Mouse (Mus musculus) naive thymus-derived CD4-positive, alpha-beta T cell, adult 2 months (primary cell): ENCODE data around the gene Ppp4r3a.
"Not testable (repeated sequence)": the region's sequence is repeated elsewhere in the genome, so short reads cannot be mapped to it uniquely, and the experiment has no call there.

ENCODE experiments used
- DNase-seq: peaks from one replicate; pipeline ENCODE4 v3.0.0-alpha.2; 2011; ENCODE audit warnings: low read depth

Gene Ppp4r3a

GRCm38 (mm10) chr12:101083076-101083838, at the start of gene Ppp4r3a:
Gene Ppp4r3a (minus strand): TSS chr12:101083702.
- peak; percentile 92 for DNase-seq

- peak; percentile 51 for DNase-seq
Observed at GRCm38 (mm10) chr12:101123013-101123412, 39.5 kb upstream of the Ppp4r3a start.

GRCm38 (mm10) chr12:101122066-101122465, 38.6 kb upstream of the Ppp4r3a start:
- DNase-seq = not testable (repeated sequence)

- DNase-seq = not testable (repeated sequence)
Observed at GRCm38 (mm10) chr12:101109794-101110585, 26.5 kb upstream of the Ppp4r3a start.

GRCm38 (mm10) chr12:101107722-101108121, 24.2 kb upstream of the Ppp4r3a start:
- no peak for DNase-seq

GRCm38 (mm10) chr12:101105571-101105970, 22.1 kb upstream of the Ppp4r3a start:
- DNase-seq = no peak

GRCm38 (mm10) chr12:101102648-101103047, 19.1 kb upstream of the Ppp4r3a start:
- DNase-seq = peak; percentile 60

GRCm38 (mm10) chr12:101093678-101094077, 10.2 kb upstream of the Ppp4r3a start:
- not testable (repeated sequence) for DNase-seq

GRCm38 (mm10) chr12:101089955-101090354, 6.5 kb upstream of the Ppp4r3a start:
- DNase-seq = no peak

GRCm38 (mm10) chr12:101087406-101087805, 3.9 kb upstream of the Ppp4r3a start:
- DNase-seq = no peak

- no peak for DNase-seq
Observed at GRCm38 (mm10) chr12:101084881-101085666, 1.6 kb upstream of the Ppp4r3a start.

GRCm38 (mm10) chr12:101084237-101084636, 735 bp upstream of the Ppp4r3a start:
- DNase-seq = no peak

- DNase-seq = no peak
Observed at GRCm38 (mm10) chr12:101083839-101084195, 315 bp upstream of the Ppp4r3a start.

GRCm38 (mm10) chr12:101082296-101083075, 1.0 kb downstream of the Ppp4r3a start:
- peak; percentile 34 for DNase-seq

- no peak for DNase-seq
Observed at GRCm38 (mm10) chr12:101077955-101078354, 5.5 kb downstream of the Ppp4r3a start.

GRCm38 (mm10) chr12:101075433-101075832, 8.1 kb downstream of the Ppp4r3a start:
- no peak for DNase-seq

- DNase-seq = no peak
Observed at GRCm38 (mm10) chr12:101074821-101075429, 8.6 kb downstream of the Ppp4r3a start.

GRCm38 (mm10) chr12:101069813-101070212, 13.7 kb downstream of the Ppp4r3a start:
- DNase-seq = no peak

- no peak for DNase-seq
Observed at GRCm38 (mm10) chr12:101066329-101066728, 17.2 kb downstream of the Ppp4r3a start.

- DNase-seq = no peak
Observed at GRCm38 (mm10) chr12:101039956-101040355, 43.5 kb downstream of the Ppp4r3a start.
